Mouse (Mus musculus) E14TG2a.4 (cell line): Measurements from ENCODE around the gene Lrrc26.

Experiments
- H3K27me3 ChIP-seq: 2 replicates; pipeline ENCODE4 v1.6.1; 2014; ENCODE audit warnings: low read length, control low read depth; ENCODE audit not compliant: insufficient read depth
- H3K36me3 ChIP-seq: 2 replicates; pipeline ENCODE4 v1.6.1; 2014; ENCODE audit warnings: low read length, control low read depth; ENCODE audit not compliant: insufficient read depth
- H3K4me1 ChIP-seq: replicated peaks from 2 replicates; pipeline ENCODE4 v1.6.1; 2014; ENCODE audit warnings: low read depth, low read length, control low read depth
- H3K4me3 ChIP-seq: replicated peaks from 2 replicates; pipeline ENCODE4 v1.5.1; 2014; ENCODE audit warnings: mild to moderate bottlenecking, low read length
- H3K9me3 ChIP-seq: 2 replicates; pipeline ENCODE4 v1.6.1; 2014; ENCODE audit warnings: low read length, control low read depth
- CTCF ChIP-seq: conservative IDR thresholded peaks from 2 replicates; pipeline ENCODE4 v1.5.1; 2014; ENCODE audit warnings: low read length
- NANOG ChIP-seq: IDR thresholded peaks from 2 replicates; pipeline ENCODE4 v1.6.1; 2014; ENCODE audit warnings: borderline replicate concordance, low read length, mixed read lengths
- POU5F1 ChIP-seq: IDR thresholded peaks from 2 replicates; pipeline ENCODE4 v1.6.1; 2014; ENCODE audit warnings: low read length, borderline replicate concordance

Lrrc26 gene

GRCm38 (mm10) chr2:25298046-25298445 lies 8.3 kb downstream of the Lrrc26 start:
- Histone ChIP-seq H3K27me3 (peaks cover 31% of the 10 kb centered on the region), H3K36me3 (peaks cover 70% of the 10 kb centered on the region), H3K4me1 (peaks cover 43% of the 10 kb centered on the region), H3K4me3 (no peak overlapping the region), H3K9me3 (no peaks in the 10 kb centered on the region)
- TF ChIP-seq POU5F1 (no peak), CTCF (no peak), NANOG (no peak)

DNA sequence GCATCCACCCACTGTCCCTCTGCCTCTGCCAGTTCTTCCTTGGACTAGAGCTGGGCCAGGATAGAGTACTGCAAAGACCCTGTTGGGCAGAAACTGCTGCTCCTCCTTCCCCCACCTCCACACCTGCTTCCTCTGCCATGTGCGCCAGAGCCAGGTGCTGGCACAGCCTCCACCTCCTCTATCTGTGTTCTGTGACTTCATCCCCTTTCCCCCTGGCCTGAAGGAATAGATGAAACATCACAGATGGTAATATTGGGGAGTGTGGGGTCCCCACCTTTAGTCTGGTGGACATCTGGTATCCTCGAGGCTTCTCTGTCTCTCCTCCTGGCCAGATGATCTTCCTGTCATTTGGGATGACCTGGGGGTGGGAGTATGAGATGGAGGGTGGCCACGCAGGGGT lies 13.7 kb downstream of the Lrrc26 start:
- Histone ChIP-seq H3K4me3 (no peak overlapping the region), H3K27me3 (peaks cover 52% of the 10 kb centered on the region), H3K4me1 (peaks cover 29% of the 10 kb centered on the region), H3K36me3 (peaks cover 67% of the 10 kb centered on the region), H3K9me3 (no peaks in the 10 kb centered on the region)
- no peak for TF ChIP-seq NANOG

DNA sequence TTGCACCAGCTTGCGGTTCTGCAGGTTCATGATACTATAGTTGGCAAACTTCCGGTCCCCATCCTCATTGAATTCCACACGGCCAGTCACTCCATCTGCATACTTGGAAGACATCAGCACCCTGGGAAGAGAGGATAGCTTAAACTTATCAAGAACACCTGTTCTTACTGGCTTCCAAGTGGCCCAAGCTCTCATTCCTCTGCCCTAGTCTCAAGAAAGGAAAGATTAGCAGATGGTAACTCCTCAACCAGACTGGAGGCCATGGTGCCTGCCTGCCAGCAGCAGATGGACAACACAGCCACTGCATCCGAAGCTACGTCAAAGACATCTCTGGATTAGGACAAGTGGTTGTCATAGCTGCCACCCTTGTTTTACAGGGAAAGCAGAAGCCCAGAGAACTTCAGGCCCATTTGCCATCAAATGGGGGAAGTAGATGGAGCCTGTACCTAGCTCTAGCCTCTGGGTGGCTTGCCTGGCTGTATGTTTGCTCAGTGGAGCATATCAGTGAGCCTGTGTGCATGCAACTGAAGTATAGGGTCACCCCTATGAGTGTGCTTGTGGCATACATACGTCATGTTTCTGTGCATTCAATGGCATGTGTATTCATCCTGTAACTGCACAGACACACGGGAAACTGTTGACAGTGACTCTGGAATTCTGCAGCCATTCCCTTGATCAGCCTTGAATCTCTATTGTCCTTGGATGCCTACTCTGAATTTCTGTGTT lies 14.4 kb downstream of the Lrrc26 start:
- H3K4me3 ChIP-seq: no peak overlapping the region
- peaks cover 72% of the 10 kb centered on the region for H3K36me3 ChIP-seq
- no peaks in the 10 kb centered on the region for H3K9me3 ChIP-seq
- TF ChIP-seq POU5F1 (no peak), CTCF (no peak), NANOG (no peak)
- H3K27me3 ChIP-seq: peaks cover 58% of the 10 kb centered on the region
- peaks cover 34% of the 10 kb centered on the region for H3K4me1 ChIP-seq

DNA sequence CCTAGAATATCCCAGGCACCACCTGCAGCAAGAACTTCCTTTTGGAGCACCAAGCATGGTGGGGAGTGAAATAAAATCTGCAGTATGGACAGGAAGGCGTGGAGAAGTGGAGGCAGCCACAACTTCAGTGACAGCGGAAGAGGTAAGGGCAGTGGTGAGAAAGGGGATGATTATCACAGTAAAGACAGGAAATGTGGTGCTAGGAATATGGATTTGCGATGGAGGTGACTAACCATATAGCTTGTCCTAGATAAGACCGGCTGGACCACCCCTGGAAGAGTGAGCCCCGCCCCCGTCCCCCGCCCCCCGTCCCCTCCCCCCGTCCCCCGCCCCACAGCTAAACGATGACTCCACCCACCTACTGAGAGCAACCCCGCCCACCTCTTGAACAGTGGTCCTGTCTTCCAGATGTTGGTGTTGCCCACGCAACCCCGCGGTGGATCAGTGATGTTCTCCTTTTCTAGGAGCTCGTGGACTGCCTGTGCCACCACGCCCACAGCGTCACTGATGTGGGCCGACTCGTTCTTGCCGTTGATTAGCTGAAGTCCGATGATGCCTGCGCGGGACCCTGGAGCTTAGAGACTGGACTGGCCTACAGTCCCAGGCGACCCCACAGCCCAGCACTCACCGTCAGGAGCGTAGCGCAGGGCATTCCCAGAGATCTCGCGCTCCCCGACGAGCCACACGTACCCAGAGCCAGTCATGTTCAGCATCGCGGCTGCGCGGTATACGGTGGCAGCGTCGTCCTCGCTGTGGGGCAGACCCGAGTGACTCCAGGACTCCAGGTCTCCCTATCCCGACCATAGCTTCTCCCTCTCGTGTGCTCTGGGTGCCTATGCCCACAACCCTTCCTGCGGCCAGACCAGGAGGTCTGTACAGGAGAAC lies 15.2 kb downstream of the Lrrc26 start:
- peak overlapping the region; percentile 76 for H3K4me3 ChIP-seq
- TF ChIP-seq POU5F1 (no peak), CTCF (no peak), NANOG (no peak)
- H3K4me1 ChIP-seq: peaks cover 36% of the 10 kb centered on the region
- peaks cover 75% of the 10 kb centered on the region for H3K36me3 ChIP-seq
- H3K27me3 ChIP-seq: peaks cover 60% of the 10 kb centered on the region
- H3K9me3 ChIP-seq: no peaks in the 10 kb centered on the region

DNA sequence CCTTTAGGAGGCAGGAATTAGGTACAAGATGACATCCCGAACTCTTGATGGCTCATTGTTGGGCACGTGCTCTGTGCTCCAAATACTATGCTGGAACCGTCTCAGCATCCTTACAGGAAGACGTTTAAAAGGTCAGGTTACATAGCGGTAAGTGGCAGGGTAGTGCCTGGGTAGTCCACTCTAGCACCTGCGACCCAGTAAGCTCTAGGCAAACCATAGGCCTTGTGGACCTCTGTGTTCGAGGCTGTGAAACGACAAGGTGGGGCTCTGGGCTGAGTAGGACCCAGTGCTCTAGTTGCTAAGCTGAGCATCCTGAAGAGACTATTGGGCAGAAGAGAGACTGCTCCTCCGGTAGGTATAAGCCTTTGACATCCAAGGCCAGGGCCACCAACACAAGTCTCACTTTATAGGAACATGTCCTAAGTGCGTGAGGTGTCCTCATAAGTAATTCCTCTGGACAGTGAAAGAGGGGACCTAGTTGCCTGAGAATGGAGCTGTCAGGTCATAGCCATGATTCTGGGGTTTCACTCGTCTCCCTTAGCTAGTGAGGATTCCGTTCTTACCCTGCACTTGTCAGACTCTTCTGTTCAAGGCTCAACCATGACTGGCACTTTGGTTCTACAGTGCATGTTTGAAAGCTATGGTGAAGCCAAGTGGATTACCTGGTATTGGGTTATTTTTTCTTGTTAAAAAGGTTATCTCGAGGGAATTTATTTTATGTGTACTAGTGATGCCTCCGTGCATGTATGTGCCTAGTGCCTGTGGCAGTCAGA lies 16.1 kb downstream of the Lrrc26 start:
- peak overlapping the region; percentile 76 for H3K4me3 ChIP-seq
- peaks cover 75% of the 10 kb centered on the region for H3K36me3 ChIP-seq
- no peaks in the 10 kb centered on the region for H3K9me3 ChIP-seq
- no peak for TF ChIP-seq CTCF
- TF ChIP-seq POU5F1: no peak
- TF ChIP-seq NANOG: no peak
- peaks cover 43% of the 10 kb centered on the region for H3K4me1 ChIP-seq
- peaks cover 67% of the 10 kb centered on the region for H3K27me3 ChIP-seq

- TF ChIP-seq NANOG (no peak), CTCF (no peak), POU5F1 (no peak)
- Histone ChIP-seq H3K36me3 (peaks cover 40% of the 10 kb centered on the region), H3K9me3 (no peaks in the 10 kb centered on the region), H3K27me3 (peaks cover 73% of the 10 kb centered on the region), H3K4me3 (peak overlapping the region; percentile 86), H3K4me1 (peaks cover 49% of the 10 kb centered on the region)
These were observed 20.5 kb downstream of the Lrrc26 start for GRCm38 (mm10) chr2:25310180-25310579.

DNA sequence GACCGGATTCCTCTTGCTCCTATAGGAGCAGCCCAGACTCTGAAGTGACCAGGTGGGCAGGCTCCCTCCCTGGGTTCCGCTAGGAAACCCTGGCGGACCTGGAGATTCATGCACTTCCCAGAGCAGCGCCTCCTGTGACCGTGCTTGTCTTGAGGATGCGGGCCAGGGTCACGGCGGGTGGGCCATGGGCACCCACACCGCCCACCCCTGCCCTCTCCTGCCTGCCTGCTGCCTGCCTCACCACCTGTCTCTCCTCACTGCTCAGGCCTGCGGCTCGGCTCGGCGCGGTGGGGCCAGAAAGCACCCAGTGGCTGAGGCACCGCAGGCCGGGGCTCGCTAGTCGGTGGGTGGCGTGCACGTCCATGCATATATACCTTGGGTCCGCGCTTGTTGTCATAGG lies 21.3 kb downstream of the Lrrc26 start:
- Histone ChIP-seq H3K36me3 (peaks cover 32% of the 10 kb centered on the region), H3K9me3 (no peaks in the 10 kb centered on the region), H3K27me3 (peaks cover 71% of the 10 kb centered on the region), H3K4me1 (peaks cover 41% of the 10 kb centered on the region), H3K4me3 (peak overlapping the region; percentile 86)
- TF ChIP-seq POU5F1 (no peak), CTCF (no peak), NANOG (no peak)

GRCm38 (mm10) chr2:25311491-25311891 lies 21.8 kb downstream of the Lrrc26 start:
- TF ChIP-seq CTCF (no peak), POU5F1 (no peak), NANOG (no peak)
- Histone ChIP-seq H3K4me1 (peaks cover 41% of the 10 kb centered on the region), H3K27me3 (peaks cover 70% of the 10 kb centered on the region), H3K9me3 (no peaks in the 10 kb centered on the region), H3K4me3 (peak overlapping the region; percentile 86), H3K36me3 (peaks cover 27% of the 10 kb centered on the region)
